Mouse (Mus musculus): ENCODE results near the gene 1700028J19Rik. TPM values are rescaled to one million over a fixed set of nuclear protein-coding genes. Genes with fewer than 3 reads are reported as not detected.

1700028J19Rik gene
- polyA plus RNA-seq, 1 experiment from 2014 or later = 1.1 TPM

GRCm38 (mm10) chr7:44274096-44274495 is 27.6 kb upstream of the 1700028J19Rik start:
- Histone ChIP-seq H3K9me3 (replicated peaks; ENCODE audit: control insufficient read depth, low read length) (no peaks in the 10 kb centered on the region), H3K27ac (ENCODE audit: low read length) (no peak overlapping the region), H3K4me1 (ENCODE audit: control insufficient read depth, low read depth, low read length) (no peaks in the 10 kb centered on the region), H3K4me3 (ENCODE audit: low read depth, low read length) (no peak overlapping the region), H3K27me3 (ENCODE audit: control insufficient read depth, insufficient read depth, low read depth, low read length) (no peaks in the 10 kb centered on the region), H3K36me3 (ENCODE audit: control insufficient read depth, insufficient read depth) (no peaks in the 10 kb centered on the region), H3K9ac (ENCODE audit: low read depth, low read length) (no peak overlapping the region), H3K4me2 (ENCODE audit: low read depth, low read length) (no peak overlapping the region)
- no peak for ATAC-seq (ENCODE audit: low read depth)
- whole genome bisulfite sequencing (ENCODE audit: insufficient replicate concordance) = 48% methylated on average over 11 of the region's 11 CpGs

- no peak overlapping the region for H3K27ac ChIP-seq (ENCODE audit: low read length)
- H3K27me3 ChIP-seq (ENCODE audit: control insufficient read depth, insufficient read depth, low read depth, low read length) = no peaks in the 10 kb centered on the region
- no peak for ATAC-seq (ENCODE audit: low read depth)
- H3K4me3 ChIP-seq (ENCODE audit: low read depth, low read length) = no peak overlapping the region
- H3K9me3 ChIP-seq (replicated peaks; ENCODE audit: control insufficient read depth, low read length) = no peaks in the 10 kb centered on the region
- no peaks in the 10 kb centered on the region for H3K36me3 ChIP-seq (ENCODE audit: control insufficient read depth, insufficient read depth)
- H3K9ac ChIP-seq (ENCODE audit: low read depth, low read length) = no peak overlapping the region
- WGBS (ENCODE audit: insufficient replicate concordance) = 58% methylated on average over 7 of the region's 7 CpGs
- no peak overlapping the region for H3K4me2 ChIP-seq (ENCODE audit: low read depth, low read length)
- H3K4me1 ChIP-seq (ENCODE audit: control insufficient read depth, low read depth, low read length) = no peaks in the 10 kb centered on the region
Observed at GRCm38 (mm10) chr7:44273446-44273845, 27.0 kb upstream of the 1700028J19Rik start.

- Histone ChIP-seq H3K4me3 (ENCODE audit: low read depth, low read length) (no peak overlapping the region), H3K27me3 (ENCODE audit: control insufficient read depth, insufficient read depth, low read depth, low read length) (no peaks in the 10 kb centered on the region), H3K4me2 (ENCODE audit: low read depth, low read length) (no peak overlapping the region), H3K36me3 (ENCODE audit: control insufficient read depth, insufficient read depth) (no peaks in the 10 kb centered on the region), H3K9me3 (replicated peaks; ENCODE audit: control insufficient read depth, low read length) (no peaks in the 10 kb centered on the region), H3K9ac (ENCODE audit: low read depth, low read length) (no peak overlapping the region), H3K27ac (ENCODE audit: low read length) (no peak overlapping the region), H3K4me1 (ENCODE audit: control insufficient read depth, low read depth, low read length) (no peaks in the 10 kb centered on the region)
- 50% methylated on average over 7 of the region's 7 CpGs for WGBS (ENCODE audit: insufficient replicate concordance)
- ATAC-seq (ENCODE audit: low read depth) = no peak
Observed at GRCm38 (mm10) chr7:44272546-44272945, 26.1 kb upstream of the 1700028J19Rik start.

GRCm38 (mm10) chr7:44271309-44271708 is 24.8 kb upstream of the 1700028J19Rik start:
- H3K36me3 ChIP-seq (ENCODE audit: control insufficient read depth, insufficient read depth) = no peaks in the 10 kb centered on the region
- H3K9me3 ChIP-seq (replicated peaks; ENCODE audit: control insufficient read depth, low read length) = no peaks in the 10 kb centered on the region
- no peak for ATAC-seq (ENCODE audit: low read depth)
- 45% methylated on average over 2 of the region's 2 CpGs for WGBS (ENCODE audit: insufficient replicate concordance)
- no peak overlapping the region for H3K9ac ChIP-seq (ENCODE audit: low read depth, low read length)
- no peak overlapping the region for H3K27ac ChIP-seq (ENCODE audit: low read length)
- H3K4me1 ChIP-seq (ENCODE audit: control insufficient read depth, low read depth, low read length) = no peaks in the 10 kb centered on the region
- H3K27me3 ChIP-seq (ENCODE audit: control insufficient read depth, insufficient read depth, low read depth, low read length) = peaks cover 2% of the 10 kb centered on the region; the same call in 1 of the 2 replicates
- H3K4me3 ChIP-seq (ENCODE audit: low read depth, low read length) = no peak overlapping the region
- no peak overlapping the region for H3K4me2 ChIP-seq (ENCODE audit: low read depth, low read length)

- Histone ChIP-seq H3K4me3 (ENCODE audit: low read depth, low read length) (no peak overlapping the region), H3K27me3 (ENCODE audit: control insufficient read depth, insufficient read depth, low read depth, low read length) (peaks cover 2% of the 10 kb centered on the region; the same call in 1 of the 2 replicates), H3K4me1 (ENCODE audit: control insufficient read depth, low read depth, low read length) (no peaks in the 10 kb centered on the region), H3K9me3 (replicated peaks; ENCODE audit: control insufficient read depth, low read length) (no peaks in the 10 kb centered on the region), H3K4me2 (ENCODE audit: low read depth, low read length) (no peak overlapping the region), H3K36me3 (ENCODE audit: control insufficient read depth, insufficient read depth) (no peaks in the 10 kb centered on the region), H3K9ac (ENCODE audit: low read depth, low read length) (no peak overlapping the region), H3K27ac (ENCODE audit: low read length) (no peak overlapping the region)
- no peak for ATAC-seq (ENCODE audit: low read depth)
- WGBS (ENCODE audit: insufficient replicate concordance) = 46% methylated on average over 2 of the region's 2 CpGs
Observed at GRCm38 (mm10) chr7:44269397-44269796, 22.9 kb upstream of the 1700028J19Rik start.

- Histone ChIP-seq H3K36me3 (ENCODE audit: control insufficient read depth, insufficient read depth) (no peaks in the 10 kb centered on the region), H3K4me3 (ENCODE audit: low read depth, low read length) (no peak overlapping the region), H3K9ac (ENCODE audit: low read depth, low read length) (no peak overlapping the region), H3K9me3 (replicated peaks; ENCODE audit: control insufficient read depth, low read length) (no peaks in the 10 kb centered on the region), H3K27me3 (ENCODE audit: control insufficient read depth, insufficient read depth, low read depth, low read length) (peaks cover 9% of the 10 kb centered on the region), H3K4me1 (ENCODE audit: control insufficient read depth, low read depth, low read length) (peaks cover under 1% of the 10 kb centered on the region; the same call in 1 of the 2 replicates), H3K27ac (ENCODE audit: low read length) (no peak overlapping the region), H3K4me2 (ENCODE audit: low read depth, low read length) (no peak overlapping the region)
- no peak for ATAC-seq (ENCODE audit: low read depth)
- 66% methylated on average over 11 of the region's 11 CpGs for WGBS (ENCODE audit: insufficient replicate concordance)
Observed at GRCm38 (mm10) chr7:44268117-44268516, 21.6 kb upstream of the 1700028J19Rik start.

- peaks cover 3% of the 10 kb centered on the region for H3K4me1 ChIP-seq (ENCODE audit: control insufficient read depth, low read depth, low read length)
- no peaks in the 10 kb centered on the region for H3K36me3 ChIP-seq (ENCODE audit: control insufficient read depth, insufficient read depth)
- H3K9ac ChIP-seq (ENCODE audit: low read depth, low read length) = no peak overlapping the region
- peaks cover 16% of the 10 kb centered on the region for H3K27me3 ChIP-seq (ENCODE audit: control insufficient read depth, insufficient read depth, low read depth, low read length)
- ATAC-seq (ENCODE audit: low read depth) = peak; percentile 64
- H3K4me3 ChIP-seq (ENCODE audit: low read depth, low read length) = no peak overlapping the region
- WGBS (ENCODE audit: insufficient replicate concordance) = 2% methylated on average over 34 of the region's 34 CpGs
- peak overlapping the region; percentile 28; the same call in 1 of the 2 replicates for H3K4me2 ChIP-seq (ENCODE audit: low read depth, low read length)
- H3K9me3 ChIP-seq (replicated peaks; ENCODE audit: control insufficient read depth, low read length) = no peaks in the 10 kb centered on the region
- no peak overlapping the region for H3K27ac ChIP-seq (ENCODE audit: low read length)
Observed at GRCm38 (mm10) chr7:44262791-44263643, 16.5 kb upstream of the 1700028J19Rik start.

- no peak within 1 kb of the TSS for H3K27ac ChIP-seq (ENCODE audit: low read length)
- H3K4me1 ChIP-seq (ENCODE audit: control insufficient read depth, low read depth, low read length) = peaks cover 3% of the 10 kb centered on the region
- 40% methylated on average over 5 of the region's 5 CpGs for WGBS (ENCODE audit: insufficient replicate concordance)
- H3K9ac ChIP-seq (ENCODE audit: low read depth, low read length) = no peak within 1 kb of the TSS
- no peaks in the 10 kb centered on the region for H3K36me3 ChIP-seq (ENCODE audit: control insufficient read depth, insufficient read depth)
- no peaks in the 10 kb centered on the region for H3K9me3 ChIP-seq (replicated peaks; ENCODE audit: control insufficient read depth, low read length)
- H3K4me3 ChIP-seq (ENCODE audit: low read depth, low read length) = no peak within 1 kb of the TSS
- peaks cover 14% of the 10 kb centered on the region for H3K27me3 ChIP-seq (ENCODE audit: control insufficient read depth, insufficient read depth, low read depth, low read length)
- ATAC-seq (ENCODE audit: low read depth) = no peak
- no peak within 1 kb of the TSS for H3K4me2 ChIP-seq (ENCODE audit: low read depth, low read length)
Observed at GRCm38 (mm10) chr7:44261147-44261546, 14.7 kb upstream of the 1700028J19Rik start, which contains the start of gene Gm15517. Gene Gm15517 (plus strand): TSS chr7:44261447.

GRCm38 (mm10) chr7:44260410-44260809 is 13.9 kb upstream of the 1700028J19Rik start:
- Histone ChIP-seq H3K9me3 (replicated peaks; ENCODE audit: control insufficient read depth, low read length) (no peaks in the 10 kb centered on the region), H3K27me3 (ENCODE audit: control insufficient read depth, insufficient read depth, low read depth, low read length) (peaks cover 14% of the 10 kb centered on the region), H3K4me2 (ENCODE audit: low read depth, low read length) (no peak overlapping the region), H3K4me3 (ENCODE audit: low read depth, low read length) (no peak overlapping the region), H3K9ac (ENCODE audit: low read depth, low read length) (no peak overlapping the region), H3K27ac (ENCODE audit: low read length) (no peak overlapping the region), H3K4me1 (ENCODE audit: control insufficient read depth, low read depth, low read length) (peaks cover 3% of the 10 kb centered on the region), H3K36me3 (ENCODE audit: control insufficient read depth, insufficient read depth) (no peaks in the 10 kb centered on the region)
- no peak for ATAC-seq (ENCODE audit: low read depth)
- 60% methylated on average over 6 of the region's 6 CpGs for WGBS (ENCODE audit: insufficient replicate concordance)
